Mouse (Mus musculus): Measurements from ENCODE around the gene Plppr3.

GRCm38 (mm10) chr10:79907415-79907814 lies 33.0 kb upstream of the Plppr3 start:
- TF ChIP-seq CTCF (IDR thresholded peaks at IDR 0.05; ENCODE audit: control insufficient read depth, insufficient read depth, low read length) (no peak), POLR2A (IDR thresholded peaks at IDR 0.05; ENCODE audit: borderline replicate concordance, control insufficient read depth, low read depth, low read length) (no peak)

Data from bone marrow, adult 2 months (tissue).